Mouse (Mus musculus): ENCODE measurements around the gene Noxo1. TPM values are rescaled to one million over a fixed set of nuclear protein-coding genes. Genes with fewer than 3 reads are reported as not detected.

The Noxo1 gene
- polyA plus RNA-seq, 1 experiment from 2014 or later = 1.9 TPM

GRCm38 (mm10) chr17:24745526-24746497 is 49.8 kb downstream of the Noxo1 start:
- H3K27ac ChIP-seq (replicated peaks) = no peak overlapping the region
- peak; percentile 88 for ATAC-seq (ENCODE audit: low FRiP score)
- H3K4me3 ChIP-seq (replicated peaks) = no peak overlapping the region
- H3K9ac ChIP-seq (replicated peaks) = 0 out of 2 replicates have a peak overlapping the region, but pooled peaks have one; percentile 14
- H3K4me2 ChIP-seq = no peak overlapping the region
- 20% methylated on average over 7 of the region's 7 CpGs for WGBS
- H3K9me3 ChIP-seq (replicated peaks) = no peaks in the 10 kb centered on the region
- H3K36me3 ChIP-seq = peaks cover 7% of the 10 kb centered on the region; the same call in 1 of the 2 replicates
- peaks cover 29% of the 10 kb centered on the region for H3K27me3 ChIP-seq (replicated peaks)
- H3K4me1 ChIP-seq = no peaks in the 10 kb centered on the region

- Histone ChIP-seq H3K4me1 (no peaks in the 10 kb centered on the region), H3K9me3 (replicated peaks) (no peaks in the 10 kb centered on the region), H3K36me3 (no peaks in the 10 kb centered on the region), H3K9ac (replicated peaks) (no peak overlapping the region), H3K27ac (replicated peaks) (no peak overlapping the region), H3K4me3 (replicated peaks) (no peak overlapping the region), H3K27me3 (replicated peaks) (peaks cover 39% of the 10 kb centered on the region), H3K4me2 (no peak overlapping the region)
- WGBS = 43% methylated on average over 4 of the region's 4 CpGs
- no peak for ATAC-seq (ENCODE audit: low FRiP score)
Observed at GRCm38 (mm10) chr17:24746986-24747385, 51.0 kb downstream of the Noxo1 start.

Other genes starting within 250 kb of the Noxo1 start
- gene E4f1, start 225.9 kb upstream of the Noxo1 start, polyA plus RNA-seq (2015; fragmentation: Nextera tagmentation; extraction: Ambion mirVana) = 46.3 and 49.5 TPM in 2 replicates
- gene Pgp, start 225.8 kb upstream of the Noxo1 start, polyA plus RNA-seq (2015; fragmentation: Nextera tagmentation; extraction: Ambion mirVana) = 76.1 and 79.7 TPM in 2 replicates
- gene Bricd5, start 222.3 kb upstream of the Noxo1 start, polyA plus RNA-seq (2015; fragmentation: Nextera tagmentation; extraction: Ambion mirVana) = 0.73 TPM in 1 of 2 replicates, not detected in the other
- 29.5 and 33.1 TPM in 2 replicates for gene Mlst8, start 217.2 kb upstream of the Noxo1 start, polyA plus RNA-seq (2015; fragmentation: Nextera tagmentation; extraction: Ambion mirVana)
- gene Caskin1, start 207.6 kb upstream of the Noxo1 start, polyA plus RNA-seq (2015; fragmentation: Nextera tagmentation; extraction: Ambion mirVana) = 42.7 and 53.4 TPM in 2 replicates
- gene Traf7, start 168.3 kb upstream of the Noxo1 start, polyA plus RNA-seq (2015; fragmentation: Nextera tagmentation; extraction: Ambion mirVana) = 83.2 and 89.4 TPM in 2 replicates
- 6.1 and 9.1 TPM in 2 replicates for gene Rab26, start 162.0 kb upstream of the Noxo1 start, polyA plus RNA-seq (2015; fragmentation: Nextera tagmentation; extraction: Ambion mirVana)
- gene Pkd1, start 146.4 kb upstream of the Noxo1 start, polyA plus RNA-seq (2015; fragmentation: Nextera tagmentation; extraction: Ambion mirVana) = 31.2 and 31.7 TPM in 2 replicates
- 60.6 and 68.8 TPM in 2 replicates for gene Tsc2, start 63.6 kb upstream of the Noxo1 start, polyA plus RNA-seq (2015; fragmentation: Nextera tagmentation; extraction: Ambion mirVana)
- gene Nthl1, start 63.6 kb upstream of the Noxo1 start, polyA plus RNA-seq (2015; fragmentation: Nextera tagmentation; extraction: Ambion mirVana) = 8.3 and 10.0 TPM in 2 replicates
- gene Slc9a3r2, start 45.9 kb upstream of the Noxo1 start, polyA plus RNA-seq (2015; fragmentation: Nextera tagmentation; extraction: Ambion mirVana) = 60.2 and 65.7 TPM in 2 replicates
- gene Npw, start 37.8 kb upstream of the Noxo1 start, polyA plus RNA-seq (2015; fragmentation: Nextera tagmentation; extraction: Ambion mirVana) = 0.42 and 0.51 TPM in 2 replicates
- gene Zfp598, start 26.5 kb upstream of the Noxo1 start, polyA plus RNA-seq (2015; fragmentation: Nextera tagmentation; extraction: Ambion mirVana) = 19.2 and 20.5 TPM in 2 replicates
- gene Syngr3, start 6.3 kb upstream of the Noxo1 start, polyA plus RNA-seq (2015; fragmentation: Nextera tagmentation; extraction: Ambion mirVana) = 214 and 242 TPM in 2 replicates
- 36.5 and 37.9 TPM in 2 replicates for gene Gfer, start 78 bp upstream of the Noxo1 start, polyA plus RNA-seq (2015; fragmentation: Nextera tagmentation; extraction: Ambion mirVana)
- gene Tbl3, start 11.4 kb downstream of the Noxo1 start, polyA plus RNA-seq (2015; fragmentation: Nextera tagmentation; extraction: Ambion mirVana) = 55.6 and 66.5 TPM in 2 replicates
- gene Rnf151, start 21.8 kb downstream of the Noxo1 start, polyA plus RNA-seq (2015; fragmentation: Nextera tagmentation; extraction: Ambion mirVana) = 0.15 TPM in 1 of 2 replicates, not detected in the other
- 729 and 914 TPM in 2 replicates for gene Rps2, start 21.9 kb downstream of the Noxo1 start, polyA plus RNA-seq (2015; fragmentation: Nextera tagmentation; extraction: Ambion mirVana)
- gene Ndufb10, start 28.2 kb downstream of the Noxo1 start, polyA plus RNA-seq (2015; fragmentation: Nextera tagmentation; extraction: Ambion mirVana) = 302 and 304 TPM in 2 replicates
- 0.10 and 0.19 TPM in 2 replicates for gene Rpl3l, start 31.6 kb downstream of the Noxo1 start, polyA plus RNA-seq (2015; fragmentation: Nextera tagmentation; extraction: Ambion mirVana)
- gene Msrb1, start 40.4 kb downstream of the Noxo1 start, polyA plus RNA-seq (2015; fragmentation: Nextera tagmentation; extraction: Ambion mirVana) = 23.2 and 24.4 TPM in 2 replicates
- 0.37 and 0.38 TPM in 2 replicates for gene Hs3st6, start 56.8 kb downstream of the Noxo1 start, polyA plus RNA-seq (2015; fragmentation: Nextera tagmentation; extraction: Ambion mirVana)
- gene Meiob, start 108.1 kb downstream of the Noxo1 start, polyA plus RNA-seq (2015; fragmentation: Nextera tagmentation; extraction: Ambion mirVana) = not detected in 2 replicates
- gene Hagh, start 143.9 kb downstream of the Noxo1 start, polyA plus RNA-seq (2015; fragmentation: Nextera tagmentation; extraction: Ambion mirVana) = 74.7 and 78.9 TPM in 2 replicates
- 26.0 and 26.4 TPM in 2 replicates for gene Fahd1, start 154.1 kb downstream of the Noxo1 start, polyA plus RNA-seq (2015; fragmentation: Nextera tagmentation; extraction: Ambion mirVana)
- gene Igfals, start 169.8 kb downstream of the Noxo1 start, polyA plus RNA-seq (2015; fragmentation: Nextera tagmentation; extraction: Ambion mirVana) = 0.06 and 0.78 TPM in 2 replicates
- 63.2 and 68.9 TPM in 2 replicates for gene Nubp2, start 190.1 kb downstream of the Noxo1 start, polyA plus RNA-seq (2015; fragmentation: Nextera tagmentation; extraction: Ambion mirVana)
- 77.6 and 84.2 TPM in 2 replicates for gene Spsb3, start 190.4 kb downstream of the Noxo1 start, polyA plus RNA-seq (2015; fragmentation: Nextera tagmentation; extraction: Ambion mirVana)
- gene Eme2, start 198.9 kb downstream of the Noxo1 start, polyA plus RNA-seq (2015; fragmentation: Nextera tagmentation; extraction: Ambion mirVana) = 27.9 and 31.3 TPM in 2 replicates
- 89.0 and 89.5 TPM in 2 replicates for gene Mrps34, start 198.9 kb downstream of the Noxo1 start, polyA plus RNA-seq (2015; fragmentation: Nextera tagmentation; extraction: Ambion mirVana)
- 92.9 and 105 TPM in 2 replicates for gene Nme3, start 200.3 kb downstream of the Noxo1 start, polyA plus RNA-seq (2015; fragmentation: Nextera tagmentation; extraction: Ambion mirVana)
- gene Mapk8ip3, start 240.7 kb downstream of the Noxo1 start, polyA plus RNA-seq (2015; fragmentation: Nextera tagmentation; extraction: Ambion mirVana) = 82.3 and 87.2 TPM in 2 replicates